10 mouse cellular contexts compared by ENCODE assay signal in genomic region chr14:25522415-25522814, GRCm38 (mm10).
DNase-seq lines count a peak whose midpoint lies in the region; ATAC-seq and TF ChIP-seq lines count a peak whose summit lies in the region.
"Had no signal": no experiment of that assay in that cellular context is flagged by ENCODE, and none has a peak within 500 bp of the region (broad histone marks: within the 10 kb centered on the region; RNA-seq: fewer than 3 reads in every experiment).

No protein-coding gene starts in this region.

- peak overlapping the region; percentile 15 for H3K9ac ChIP-seq in MEL (ENCODE audit: control insufficient read depth, low read depth, low read length, poor library complexity, severe bottlenecking)
- H3K9ac ChIP-seq in embryonic facial prominence, embryonic 13.5 days: no peak overlapping the region
- H3K9ac ChIP-seq in liver, embryonic 15.5 days: no peak overlapping the region; the same call in 1 of the 2 replicates

- no peak overlapping the region for H3K4me3 ChIP-seq in kidney, adult 2 months (ENCODE audit: insufficient read depth, low read depth, low read length)
- no peak overlapping the region for H3K4me3 ChIP-seq in MEL (ENCODE audit: control insufficient read depth in 1 of 2, insufficient read depth in 1 of 2, low read depth in 2 of 2, low read length in 2 of 2)
- no peak overlapping the region for H3K4me3 ChIP-seq in embryonic facial prominence, embryonic 13.5 days
- no peak overlapping the region for H3K4me3 ChIP-seq in liver, embryonic 15.5 days (replicated peaks)

- TF ChIP-seq CTCF in kidney, adult 2 months (conservative IDR thresholded peaks at IDR 0.05; ENCODE audit: insufficient read depth, insufficient read length, low read depth, low read length): no peak
- TF ChIP-seq CTCF in MEL (IDR thresholded peaks at IDR 0.05 in 2 of 3, conservative IDR thresholded peaks at IDR 0.05 in 1 of 3; ENCODE audit: control insufficient read depth in 1 of 3, insufficient read depth in 1 of 3, low read depth in 2 of 3, low read length in 3 of 3, poor library complexity in 1 of 3, severe bottlenecking in 1 of 3): no peak

- H3K9me3 ChIP-seq in MEL (replicated peaks; ENCODE audit: insufficient read depth, low read length): no peaks in the 10 kb centered on the region
- H3K9me3 ChIP-seq in embryonic facial prominence, embryonic 13.5 days: no peaks in the 10 kb centered on the region
- no peaks in the 10 kb centered on the region for H3K9me3 ChIP-seq in liver, embryonic 15.5 days (replicated peaks)

- no peaks in the 10 kb centered on the region for H3K36me3 ChIP-seq in kidney, adult 2 months (ENCODE audit: control insufficient read depth, insufficient read depth, low read length)
- peaks cover 0 to 28% of the 10 kb centered on the region in 2 experiments; a peak in 2 of 4 replicates for H3K36me3 ChIP-seq in MEL (ENCODE audit: control insufficient read depth in 1 of 2, insufficient read depth in 2 of 2, low read length in 2 of 2)
- H3K36me3 ChIP-seq in embryonic facial prominence, embryonic 13.5 days: peaks cover 21% of the 10 kb centered on the region
- no peaks in the 10 kb centered on the region for H3K36me3 ChIP-seq in liver, embryonic 15.5 days (replicated peaks)

- WGBS in kidney, adult 2 months: 46% methylated on average over 4 of the region's 4 CpGs
- whole genome bisulfite sequencing in embryonic facial prominence, embryonic 13.5 days: 50% methylated on average over 4 of the region's 4 CpGs
- WGBS in liver, embryonic 15.5 days (ENCODE audit: insufficient replicate concordance): 13% methylated on average over 4 of the region's 4 CpGs

- peaks cover 65% of the 10 kb centered on the region for H3K4me1 ChIP-seq in kidney, adult 2 months (ENCODE audit: control insufficient read depth, insufficient read depth, low read length)
- peaks cover 17 to 47% of the 10 kb centered on the region in 2 experiments for H3K4me1 ChIP-seq in MEL (ENCODE audit: control insufficient read depth in 1 of 2, insufficient read depth in 2 of 2, low read length in 2 of 2)
- peaks cover 49% of the 10 kb centered on the region for H3K4me1 ChIP-seq in embryonic facial prominence, embryonic 13.5 days
- peaks cover 99% of the 10 kb centered on the region for H3K4me1 ChIP-seq in liver, embryonic 15.5 days (replicated peaks)

- ATAC-seq in embryonic facial prominence, embryonic 13.5 days (ENCODE audit: insufficient number of reproducible peaks, insufficient read depth, low FRiP score, low TSS enrichment, low read depth): no peak
- peak; percentile 80 for ATAC-seq in liver, embryonic 15.5 days (ENCODE audit: insufficient read depth)

- H3K27me3 ChIP-seq in kidney, adult 2 months (replicated peaks; ENCODE audit: control insufficient read depth, insufficient read depth, low read length): no peaks in the 10 kb centered on the region
- H3K27me3 ChIP-seq in MEL (ENCODE audit: control insufficient read depth in 1 of 2, insufficient read depth in 2 of 2, low read length in 2 of 2): no peaks in the 10 kb centered on the region
- no peaks in the 10 kb centered on the region for H3K27me3 ChIP-seq in embryonic facial prominence, embryonic 13.5 days
- H3K27me3 ChIP-seq in liver, embryonic 15.5 days: no peaks in the 10 kb centered on the region

- TF ChIP-seq RAD21 in MEL (IDR thresholded peaks at IDR 0.05; ENCODE audit: low read depth, low read length): no peak

- H3K27ac ChIP-seq in kidney, adult 2 months (ENCODE audit: insufficient read depth, low read depth, low read length): peak overlapping the region; percentile 61
- peak overlapping the region; percentile 77 for H3K27ac ChIP-seq in MEL (ENCODE audit: control insufficient read depth, low read depth, low read length)
- H3K27ac ChIP-seq in embryonic facial prominence, embryonic 13.5 days: 0 out of 2 replicates have a peak overlapping the region, but pooled peaks have one; percentile 18
- peak overlapping the region; percentile 78 for H3K27ac ChIP-seq in liver, embryonic 15.5 days (replicated peaks)

- TF ChIP-seq EP300 in MEL (IDR thresholded peaks at IDR 0.05; ENCODE audit: low read depth in 1 of 2, low read length in 2 of 2): peak in 1 of 2 experiments; percentile 63; a peak in 3 of 4 replicates

- no peaks in the 10 kb centered on the region for H3K79me2 ChIP-seq in MEL (ENCODE audit: control insufficient read depth, insufficient read depth, low read length, poor library complexity)

- no peak for DNase-seq in kidney, adult 2 months
- no peak for DNase-seq in kidney, adult 8-10 months
- peak; percentile 91 for DNase-seq in MEL (ENCODE audit: low read depth, low spot score)
- DNase-seq in left cerebral cortex, adult 11 months (ENCODE audit: low spot score): no peak
- DNase-seq in gastrocnemius, adult 18-20 months (ENCODE audit: low spot score): no peak
- DNase-seq in cerebellum, postnatal 14 days: no peak
- DNase-seq: adrenal gland, adult 8-10 months; right cerebral cortex, postnatal 14 days had no signal

- H3K4me2 ChIP-seq in embryonic facial prominence, embryonic 13.5 days: no peak overlapping the region
- peak overlapping the region; percentile 21 for H3K4me2 ChIP-seq in liver, embryonic 15.5 days

- no peak for TF ChIP-seq POLR2A in kidney, adult 2 months (IDR thresholded peaks at IDR 0.05; ENCODE audit: low read depth, low read length)
- no peak for TF ChIP-seq POLR2A in MEL (IDR thresholded peaks at IDR 0.05; ENCODE audit: control insufficient read depth in 1 of 2, insufficient read depth in 1 of 2, low read depth in 1 of 2, low read length in 2 of 2, poor library complexity in 1 of 2)

TF ChIP-seq in MEL, 35 proteins besides CTCF, POLR2A, EP300 and RAD21:
- TF ChIP-seq TCF12 (IDR thresholded peaks at IDR 0.05; ENCODE audit: low read depth, low read length) (no peak; the same call in 1 of the 2 replicates), ZKSCAN1 (IDR thresholded peaks at IDR 0.05; ENCODE audit: low read depth, low read length) (no peak), GABPA (IDR thresholded peaks at IDR 0.05; ENCODE audit: low read depth, low read length) (no peak), POLR2AphosphoS5 (IDR thresholded peaks at IDR 0.05; ENCODE audit: borderline replicate concordance, low read depth, low read length) (no peak), MEF2A (IDR thresholded peaks at IDR 0.05; ENCODE audit: extremely low read depth, insufficient replicate concordance, low read depth, low read length, poor library complexity, severe bottlenecking) (no peak), RCOR1 (IDR thresholded peaks at IDR 0.05; ENCODE audit: low read depth, low read length) (0 out of 2 replicates have a peak, but pooled peaks have one; percentile 44), TAL1 (IDR thresholded peaks at IDR 0.05; ENCODE audit: low read length) (peak; percentile 73), POLR2AphosphoS2 (IDR thresholded peaks at IDR 0.05; ENCODE audit: low read length) (no peak), HCFC1 (IDR thresholded peaks at IDR 0.05; ENCODE audit: low read depth, low read length) (peak; percentile 30; the same call in 1 of the 2 replicates), NRF1 (IDR thresholded peaks at IDR 0.05; ENCODE audit: insufficient read depth, low read depth, low read length, poor library complexity, severe bottlenecking) (no peak), SMC3 (IDR thresholded peaks at IDR 0.05; ENCODE audit: low read depth, low read length) (no peak), ETS1 (IDR thresholded peaks at IDR 0.05; ENCODE audit: low read depth, low read length) (peak; percentile 64; the same call in 1 of the 2 replicates), CHD2 (IDR thresholded peaks at IDR 0.05; ENCODE audit: low read length) (no peak), USF1 (IDR thresholded peaks at IDR 0.05; ENCODE audit: low read depth, low read length) (no peak), MAFK (IDR thresholded peaks at IDR 0.05; ENCODE audit: borderline replicate concordance, low read depth, low read length) (no peak), UBTF (IDR thresholded peaks at IDR 0.05; ENCODE audit: borderline replicate concordance, insufficient read depth, low read depth, low read length) (no peak), MAZ (IDR thresholded peaks at IDR 0.05; ENCODE audit: low read depth, low read length) (no peak), MAX (IDR thresholded peaks at IDR 0.05; ENCODE audit: low read length) (0 out of 2 replicates have a peak, but pooled peaks have one; percentile 21), GATA1 (IDR thresholded peaks at IDR 0.05; ENCODE audit: low read depth, low read length) (peak; percentile 74), TBP (IDR thresholded peaks at IDR 0.05; ENCODE audit: low read depth, low read length) (peak; percentile 67), CHD1 (IDR thresholded peaks at IDR 0.05; ENCODE audit: low read depth, low read length) (no peak), ZNF384 (IDR thresholded peaks at IDR 0.05; ENCODE audit: low read depth, low read length) (no peak), NELFE (IDR thresholded peaks at IDR 0.05; ENCODE audit: low read depth, low read length) (no peak), ELF1 (IDR thresholded peaks at IDR 0.05; ENCODE audit: low read depth, low read length) (no peak), ZC3H11A (IDR thresholded peaks at IDR 0.05; ENCODE audit: low read depth, low read length) (no peak), JUND (IDR thresholded peaks at IDR 0.05; ENCODE audit: low read depth, low read length) (no peak), USF2 (IDR thresholded peaks at IDR 0.05; ENCODE audit: borderline replicate concordance in 1 of 2, insufficient read depth in 1 of 2, low read depth in 1 of 2, low read length in 2 of 2) (no peak), MYB (IDR thresholded peaks at IDR 0.05; ENCODE audit: low read depth, low read length) (no peak), ZMIZ1 (IDR thresholded peaks at IDR 0.05; ENCODE audit: low read depth, low read length) (no peak), E2F4 (IDR thresholded peaks at IDR 0.05; ENCODE audit: borderline replicate concordance, low read depth, low read length) (no peak), BHLHE40 (IDR thresholded peaks at IDR 0.05; ENCODE audit: borderline replicate concordance, low read depth, low read length) (no peak), MXI1 (IDR thresholded peaks at IDR 0.05; ENCODE audit: low read depth, low read length) (peak; percentile 39; the same call in 1 of the 2 replicates), SIN3A (IDR thresholded peaks at IDR 0.05; ENCODE audit: low read length) (peak; percentile 76), MYC (IDR thresholded peaks at IDR 0.05; ENCODE audit: low read depth, low read length) (0 out of 2 replicates have a peak, but pooled peaks have one; percentile 30), KAT2A (conservative IDR thresholded peaks at IDR 0.05; ENCODE audit: low read depth, low read length) (no peak)

Comparison
In these comparisons a context has a peak if more than half of its experiments do, and no peak if none do; other contexts are left out.
1. H3K27ac ChIP-seq: peak in every context shown above with its lines; median percentile 78 in liver, embryonic 15.5 days; 77 in MEL; 61 in kidney, adult 2 months; 18 in embryonic facial prominence, embryonic 13.5 days.